Mouse (Mus musculus) liver, embryonic 12.5 days (tissue): ENCODE measurements around the gene Lmtk2. TPM values are rescaled to one million over a fixed set of nuclear protein-coding genes. Genes with fewer than 3 reads are reported as not detected.

Experiments
- ATAC-seq: fragments of 200-750 bp; cut with Nextera tagmentation; 2 replicates; pipeline ENCODE4 v1.8.0; 2017; ENCODE audit warnings: moderate number of reproducible peaks, mild to moderate bottlenecking, moderate library complexity
- H3K27ac ChIP-seq: fragments of 300-500 bp; sonication (generic); 2 replicates; pipeline ENCODE4 v1.5.1; 2016; ENCODE audit warnings: mild to moderate bottlenecking
- H3K27me3 ChIP-seq: fragments of 300-500 bp; sonication (generic); replicated peaks from 2 replicates; pipeline ENCODE4 v1.6.1; 2016; ENCODE audit warnings: mild to moderate bottlenecking, moderate library complexity
- H3K36me3 ChIP-seq: fragments of 300-500 bp; sonication (generic); 2 replicates; pipeline ENCODE4 v1.6.1; 2016; ENCODE audit warnings: mild to moderate bottlenecking, moderate library complexity
- H3K4me1 ChIP-seq: fragments of 300-500 bp; sonication (generic); 2 replicates; pipeline ENCODE4 v1.6.1; 2016
- H3K4me2 ChIP-seq: fragments of 300-500 bp; sonication (generic); 2 replicates; pipeline ENCODE4 v1.6.1; 2016; ENCODE audit warnings: mild to moderate bottlenecking, moderate library complexity
- H3K4me3 ChIP-seq: fragments of 300-500 bp; sonication (generic); 2 replicates; pipeline ENCODE4 v1.5.1; 2016; ENCODE audit warnings: mild to moderate bottlenecking, moderate library complexity
- H3K9ac ChIP-seq: fragments of 300-500 bp; sonication (generic); 2 replicates; pipeline ENCODE4 v1.6.1; 2016; ENCODE audit warnings: mild to moderate bottlenecking, moderate library complexity
- H3K9me3 ChIP-seq: fragments of 300-500 bp; sonication (generic); replicated peaks from 2 replicates; pipeline ENCODE4 v1.6.1; 2016; ENCODE audit warnings: mild to moderate bottlenecking, moderate library complexity
- WGBS: fragments of 180-500 bp; shearing (Covaris S2); methylation state at CpG from one replicate; pipeline ENCODE4 v1.1.7; 2016; ENCODE audit not compliant: insufficient replicate concordance; 5-methylcytosine and 5-hydroxymethylcytosine counted together
- polyA plus RNA-seq: library from polyadenylated mRNA; unstranded; fragments of >200 nt; fragmentation: Nextera tagmentation; extraction: Ambion mirVana; gene quantifications from 2 replicates; pipeline ENCODE4 v1.2.1, GENCODE M21; 2016

The Lmtk2 gene
- 4.1 and 4.3 TPM in 2 replicates for polyA plus RNA-seq

- Histone ChIP-seq H3K9me3 (no peaks in the 10 kb centered on the region), H3K36me3 (no peaks in the 10 kb centered on the region), H3K9ac (peak within 1 kb of the TSS; percentile 89), H3K27me3 (peaks cover 42% of the 10 kb centered on the region), H3K27ac (peak within 1 kb of the TSS; percentile 79), H3K4me1 (peaks cover 57% of the 10 kb centered on the region), H3K4me2 (peak within 1 kb of the TSS; percentile 80), H3K4me3 (peak within 1 kb of the TSS; percentile 81)
- peak; percentile 98 for ATAC-seq
- WGBS = under 1% methylated on average over 88 of the region's 90 CpGs
These were observed at the start of gene Lmtk2 for GRCm38 (mm10) chr5:144100149-144100935. Gene Lmtk2 (plus strand): TSS chr5:144100436.

- Histone ChIP-seq H3K27me3 (peaks cover 9% of the 10 kb centered on the region; the same call in 1 of the 2 replicates), H3K27ac (no peak overlapping the region), H3K36me3 (no peaks in the 10 kb centered on the region), H3K4me1 (no peaks in the 10 kb centered on the region), H3K9ac (no peak overlapping the region), H3K4me3 (no peak overlapping the region), H3K4me2 (no peak overlapping the region), H3K9me3 (no peaks in the 10 kb centered on the region)
- no peak for ATAC-seq
These were observed 49.0 kb upstream of the Lmtk2 start for GRCm38 (mm10) chr5:144051268-144051667.

GRCm38 (mm10) chr5:144053450-144053849 is 46.8 kb upstream of the Lmtk2 start:
- H3K4me3 ChIP-seq = no peak overlapping the region
- H3K27me3 ChIP-seq = no peaks in the 10 kb centered on the region
- no peak for ATAC-seq
- H3K9me3 ChIP-seq = no peaks in the 10 kb centered on the region
- WGBS = 46% methylated on average over 3 of the region's 3 CpGs
- H3K4me2 ChIP-seq = no peak overlapping the region
- H3K36me3 ChIP-seq = no peaks in the 10 kb centered on the region
- H3K27ac ChIP-seq = no peak overlapping the region
- no peaks in the 10 kb centered on the region for H3K4me1 ChIP-seq
- H3K9ac ChIP-seq = no peak overlapping the region

- no peak for ATAC-seq
- Histone ChIP-seq H3K27me3 (no peaks in the 10 kb centered on the region), H3K9me3 (no peaks in the 10 kb centered on the region), H3K4me3 (no peak overlapping the region), H3K9ac (no peak overlapping the region), H3K27ac (no peak overlapping the region), H3K36me3 (no peaks in the 10 kb centered on the region), H3K4me1 (no peaks in the 10 kb centered on the region), H3K4me2 (no peak overlapping the region)
- 73% methylated on average over 6 of the region's 6 CpGs for WGBS
These were observed 45.9 kb upstream of the Lmtk2 start for GRCm38 (mm10) chr5:144054340-144054739.

GRCm38 (mm10) chr5:144064093-144064492 is 36.1 kb upstream of the Lmtk2 start:
- no peak for ATAC-seq
- no peaks in the 10 kb centered on the region for H3K4me1 ChIP-seq
- WGBS = 48% methylated on average over 5 of the region's 5 CpGs
- H3K9ac ChIP-seq = no peak overlapping the region
- H3K4me2 ChIP-seq = no peak overlapping the region
- H3K4me3 ChIP-seq = no peak overlapping the region
- no peak overlapping the region for H3K27ac ChIP-seq
- peaks cover 6% of the 10 kb centered on the region; the same call in 1 of the 2 replicates for H3K27me3 ChIP-seq
- no peaks in the 10 kb centered on the region for H3K9me3 ChIP-seq
- H3K36me3 ChIP-seq = no peaks in the 10 kb centered on the region

- no peak overlapping the region for H3K9ac ChIP-seq
- 62% methylated on average over 2 of the region's 2 CpGs for WGBS
- peaks cover 14% of the 10 kb centered on the region; the same call in 1 of the 2 replicates for H3K27me3 ChIP-seq
- no peaks in the 10 kb centered on the region for H3K9me3 ChIP-seq
- no peaks in the 10 kb centered on the region for H3K36me3 ChIP-seq
- no peaks in the 10 kb centered on the region for H3K4me1 ChIP-seq
- no peak for ATAC-seq
- no peak overlapping the region for H3K27ac ChIP-seq
- no peak overlapping the region for H3K4me3 ChIP-seq
- H3K4me2 ChIP-seq = no peak overlapping the region
These were observed 34.2 kb upstream of the Lmtk2 start for GRCm38 (mm10) chr5:144066036-144066435.

- H3K27ac ChIP-seq = no peak overlapping the region
- H3K4me2 ChIP-seq = no peak overlapping the region
- ATAC-seq = no peak
- 61% methylated on average over 1 of the region's 1 CpGs for WGBS
- no peaks in the 10 kb centered on the region for H3K4me1 ChIP-seq
- H3K27me3 ChIP-seq = peaks cover 14% of the 10 kb centered on the region; the same call in 1 of the 2 replicates
- H3K9ac ChIP-seq = no peak overlapping the region
- H3K36me3 ChIP-seq = no peaks in the 10 kb centered on the region
- no peaks in the 10 kb centered on the region for H3K9me3 ChIP-seq
- H3K4me3 ChIP-seq = no peak overlapping the region
These were observed 30.2 kb upstream of the Lmtk2 start for GRCm38 (mm10) chr5:144070064-144070463.

- WGBS = 19% methylated on average over 1 of the region's 1 CpGs
- no peak overlapping the region for H3K27ac ChIP-seq
- no peaks in the 10 kb centered on the region for H3K36me3 ChIP-seq
- H3K9me3 ChIP-seq = no peaks in the 10 kb centered on the region
- no peak overlapping the region for H3K4me2 ChIP-seq
- ATAC-seq = no peak
- no peak overlapping the region for H3K9ac ChIP-seq
- H3K4me1 ChIP-seq = no peaks in the 10 kb centered on the region
- no peak overlapping the region for H3K4me3 ChIP-seq
- peaks cover 14% of the 10 kb centered on the region; the same call in 1 of the 2 replicates for H3K27me3 ChIP-seq
These were observed 29.0 kb upstream of the Lmtk2 start for GRCm38 (mm10) chr5:144071249-144071648.

GRCm38 (mm10) chr5:144077541-144077940 is 22.7 kb upstream of the Lmtk2 start:
- Histone ChIP-seq H3K36me3 (no peaks in the 10 kb centered on the region), H3K4me1 (no peaks in the 10 kb centered on the region), H3K4me3 (no peak overlapping the region), H3K27me3 (no peaks in the 10 kb centered on the region), H3K4me2 (no peak overlapping the region), H3K9ac (no peak overlapping the region), H3K27ac (no peak overlapping the region), H3K9me3 (no peaks in the 10 kb centered on the region)
- no peak for ATAC-seq
- WGBS = 42% methylated on average over 1 of the region's 1 CpGs

GRCm38 (mm10) chr5:144080886-144081285 is 19.4 kb upstream of the Lmtk2 start:
- no peaks in the 10 kb centered on the region for H3K4me1 ChIP-seq
- no peak for ATAC-seq
- 24% methylated on average over 2 of the region's 2 CpGs for WGBS
- H3K27me3 ChIP-seq = peaks cover 4% of the 10 kb centered on the region; the same call in 1 of the 2 replicates
- H3K27ac ChIP-seq = no peak overlapping the region
- no peaks in the 10 kb centered on the region for H3K9me3 ChIP-seq
- H3K36me3 ChIP-seq = no peaks in the 10 kb centered on the region
- no peak overlapping the region for H3K4me2 ChIP-seq
- no peak overlapping the region for H3K4me3 ChIP-seq
- no peak overlapping the region for H3K9ac ChIP-seq

GRCm38 (mm10) chr5:144082006-144082405 is 18.2 kb upstream of the Lmtk2 start:
- ATAC-seq = no peak
- H3K4me3 ChIP-seq = no peak overlapping the region
- H3K9me3 ChIP-seq = no peaks in the 10 kb centered on the region
- no peak overlapping the region for H3K27ac ChIP-seq
- no peaks in the 10 kb centered on the region for H3K4me1 ChIP-seq
- 73% methylated on average over 5 of the region's 5 CpGs for WGBS
- H3K36me3 ChIP-seq = no peaks in the 10 kb centered on the region
- H3K9ac ChIP-seq = no peak overlapping the region
- peaks cover 7% of the 10 kb centered on the region; the same call in 1 of the 2 replicates for H3K27me3 ChIP-seq
- H3K4me2 ChIP-seq = no peak overlapping the region

GRCm38 (mm10) chr5:144083521-144083920 is 16.7 kb upstream of the Lmtk2 start:
- WGBS = 89% methylated on average over 2 of the region's 2 CpGs
- Histone ChIP-seq H3K4me2 (no peak overlapping the region), H3K4me3 (no peak overlapping the region), H3K9me3 (no peaks in the 10 kb centered on the region), H3K36me3 (no peaks in the 10 kb centered on the region), H3K27ac (no peak overlapping the region), H3K27me3 (peaks cover 11% of the 10 kb centered on the region; the same call in 1 of the 2 replicates), H3K9ac (no peak overlapping the region), H3K4me1 (no peaks in the 10 kb centered on the region)
- no peak for ATAC-seq
